Mouse (Mus musculus): ENCODE results near the gene Ift46. TPM values are rescaled to one million over a fixed set of nuclear protein-coding genes. Genes with fewer than 3 reads are reported as not detected.

The Ift46 gene
- total RNA-seq, 2 experiments from 2014 or later, result 68.2 to 85.5 TPM

DNA sequence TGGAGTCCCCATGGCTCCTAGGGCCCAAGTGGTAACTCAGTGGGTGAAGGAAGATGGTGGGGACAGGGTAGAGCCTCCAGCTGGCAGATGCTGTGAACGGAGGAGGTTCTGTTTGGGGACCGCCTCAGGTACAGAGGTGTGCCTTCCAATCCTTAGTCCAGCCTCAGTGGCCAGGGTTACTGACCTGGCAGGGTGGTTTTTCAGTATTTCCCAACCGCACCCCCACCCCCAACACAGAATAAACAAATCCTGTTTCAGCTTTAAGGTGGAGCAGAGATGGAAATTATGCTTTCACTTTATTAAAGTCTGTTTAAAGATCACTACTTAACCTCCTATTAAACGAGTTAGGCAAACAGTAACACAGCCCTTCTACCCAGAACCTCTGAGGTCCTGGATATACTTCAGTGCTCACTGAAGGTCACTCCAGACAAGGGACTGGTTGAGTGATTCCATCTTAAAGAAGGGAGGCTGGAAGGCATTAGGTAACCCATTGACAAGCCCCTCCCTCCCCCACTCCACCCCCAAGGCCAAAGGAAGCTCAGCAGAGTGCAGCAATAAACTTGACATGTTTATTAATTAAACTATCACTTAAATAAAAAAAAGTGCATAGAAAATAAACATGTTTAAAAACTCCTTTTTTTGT lies 35.2 kb downstream of the Ift46 start, which contains the start of gene Ttc36:
Ttc36 (minus strand) TSS at position 265 of the 643 bp plus-strand sequence.
- no peak for DNase-seq (ENCODE audit: low spot score in 2 of 2)
- intact Hi-C loops (cut with DNase I), result no loop called here

DNA sequence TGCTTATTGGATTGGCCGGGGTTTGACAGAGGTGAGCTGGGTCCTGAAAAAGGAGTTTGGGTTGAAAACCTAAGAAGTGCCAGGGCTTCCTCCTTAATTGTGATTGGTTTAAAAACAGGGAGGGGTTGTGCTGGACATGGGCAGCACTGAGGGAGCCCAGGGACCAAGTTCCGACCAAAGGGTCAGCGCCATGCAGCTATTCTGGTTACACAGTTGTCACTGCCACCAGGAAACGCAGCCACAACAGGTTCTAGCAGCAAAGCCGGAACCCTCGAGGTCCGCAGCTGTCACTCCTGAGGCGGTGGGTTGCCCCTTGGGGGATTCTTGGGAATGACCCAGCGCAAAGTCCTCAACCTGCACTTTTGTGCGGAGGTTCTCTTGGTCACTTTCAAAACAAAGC lies 37.0 kb downstream of the Ift46 start:
- no peak for DNase-seq (ENCODE audit: low spot score in 2 of 2)
- intact Hi-C loops (cut with DNase I), result no loop called here

DNA sequence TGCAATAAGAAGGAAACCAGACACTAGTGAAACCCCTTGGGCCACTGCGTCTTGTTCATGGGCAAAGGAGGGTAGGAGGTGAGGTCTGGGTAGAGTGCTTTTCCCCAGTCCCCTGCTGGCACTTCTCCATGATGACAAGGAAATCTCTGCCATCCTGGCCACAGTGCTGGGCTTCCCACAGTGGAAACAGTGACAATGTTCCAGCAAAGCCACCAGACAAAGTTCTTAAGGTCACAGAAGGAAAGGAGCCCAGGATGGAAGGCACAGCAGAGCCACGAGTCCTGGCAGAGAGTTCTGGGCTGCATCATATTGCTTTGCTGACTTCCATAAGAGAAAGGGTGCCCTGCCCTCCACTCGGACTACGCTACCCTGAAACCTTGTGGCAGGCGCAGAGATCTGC lies 37.8 kb downstream of the Ift46 start:
- intact Hi-C loops (cut with DNase I), result no loop called here
- no peak for DNase-seq (ENCODE audit: low spot score in 2 of 2)

DNA sequence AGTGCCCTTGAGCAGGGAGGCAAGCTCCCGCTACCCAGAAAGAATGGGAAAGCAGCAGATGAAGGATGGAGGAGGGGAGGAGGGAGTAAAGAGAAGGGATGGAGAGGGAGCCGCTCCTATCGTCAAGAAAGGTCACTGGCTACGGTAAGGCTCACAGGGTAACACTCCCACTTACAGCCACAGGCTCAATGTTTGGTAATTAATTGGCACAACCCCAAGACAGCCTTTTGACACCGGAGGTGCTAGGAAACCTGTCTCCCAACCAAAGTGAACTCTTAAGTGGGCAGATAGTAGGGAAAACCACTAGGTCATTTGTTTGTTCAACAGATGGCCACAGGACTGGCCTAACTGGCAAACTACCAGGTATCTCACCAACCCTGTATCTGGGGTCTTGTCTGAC lies 39.4 kb downstream of the Ift46 start:
- no peak for DNase-seq (ENCODE audit: low spot score in 2 of 2)

DNA sequence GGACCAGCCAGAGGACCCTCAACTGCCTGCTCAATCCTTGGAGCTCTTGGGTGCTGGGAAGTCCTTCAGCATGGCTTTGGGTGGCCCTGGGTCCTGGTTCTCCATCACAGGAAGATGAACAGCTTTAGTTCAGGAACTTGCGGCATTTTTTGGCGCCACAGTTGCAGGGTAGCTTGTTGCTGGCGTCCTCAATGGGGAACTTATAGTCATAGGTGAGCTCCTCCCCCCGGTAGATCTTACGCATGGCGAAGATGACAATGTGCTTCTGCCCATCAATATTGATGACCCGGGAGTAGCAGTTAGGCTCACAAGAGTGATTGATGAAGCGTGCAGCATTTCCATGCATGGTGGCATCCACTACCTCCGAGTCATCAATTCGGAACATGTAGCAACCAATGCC lies 40.1 kb downstream of the Ift46 start:
- intact Hi-C loops (cut with DNase I), result no loop called here
- no peak for DNase-seq (ENCODE audit: low spot score in 2 of 2)

More for the DNA sequence above, 39.4 kb downstream of the Ift46 start:
- intact Hi-C loops (cut with DNase I), result no loop called here

DNA sequence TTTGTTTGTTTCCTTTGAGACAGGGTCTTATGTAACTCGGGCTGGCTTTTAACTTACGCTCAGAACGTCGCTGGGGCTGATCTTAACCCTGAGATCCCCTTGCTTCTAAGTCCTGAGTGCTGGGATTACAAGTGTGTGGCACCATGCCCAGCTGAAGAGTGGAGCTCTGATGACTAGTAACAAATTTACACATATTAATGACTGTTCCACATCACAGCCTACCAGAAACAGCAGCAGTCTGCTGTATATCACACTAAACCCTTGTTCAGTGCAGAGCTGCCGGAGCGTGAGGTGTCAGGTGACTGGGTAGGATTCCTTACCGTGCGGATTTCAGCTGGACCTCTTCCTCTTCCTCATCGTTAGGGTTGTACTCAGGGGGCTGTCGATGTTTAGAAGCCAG lies 42.6 kb downstream of the Ift46 start:
- DNase-seq (ENCODE audit: low spot score in 2 of 2), result no peak
- intact Hi-C loops (cut with DNase I), result no loop called here

DNA sequence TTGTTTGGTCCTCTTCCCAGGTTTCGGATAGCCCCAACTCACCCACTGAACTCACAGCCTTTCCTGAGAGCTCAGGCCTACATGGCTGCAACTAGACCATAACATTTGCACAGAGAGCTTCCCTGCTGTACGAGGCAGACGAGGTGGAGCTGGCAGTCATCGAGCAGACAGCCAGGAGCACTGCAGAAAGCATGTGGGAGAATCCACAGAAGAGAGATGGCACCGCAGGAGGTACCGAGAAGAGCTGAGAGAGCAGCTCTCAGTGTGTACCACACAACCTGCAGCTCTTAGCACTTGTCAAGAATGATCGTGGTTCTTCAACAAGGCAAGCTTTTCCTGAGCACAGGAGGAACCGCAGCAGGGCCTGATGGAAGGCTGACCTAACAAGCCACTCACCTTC lies 46.5 kb downstream of the Ift46 start:
- DNase-seq (ENCODE audit: low spot score in 2 of 2), result no peak
- intact Hi-C loops (cut with DNase I), result no loop called here

DNA sequence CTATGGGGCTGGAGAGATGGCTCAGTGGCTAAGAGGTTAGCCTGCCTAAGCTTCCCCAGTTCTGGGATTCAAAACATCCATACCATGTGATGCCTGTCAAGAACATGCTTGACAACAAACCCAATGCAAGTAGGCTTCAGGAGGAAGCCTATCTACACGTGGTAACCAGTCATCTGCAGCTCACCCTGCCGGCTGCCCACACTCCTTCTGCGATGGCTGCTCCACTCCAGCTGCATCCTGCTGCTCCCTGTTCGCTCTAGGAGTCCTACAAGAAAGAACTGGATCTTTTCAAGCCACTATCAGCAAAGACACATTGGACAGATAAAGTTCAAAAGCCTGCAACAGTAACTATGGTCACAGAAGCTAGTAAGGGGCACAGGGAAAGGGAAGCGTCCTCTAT lies 49.8 kb downstream of the Ift46 start:
- intact Hi-C loops (cut with DNase I), result loop anchor here (5.0 kb wide), 1 partner anchor 120 kb away; no protein-coding TSS in a partner anchor
- no peak for DNase-seq (ENCODE audit: low spot score in 2 of 2)

DNA sequence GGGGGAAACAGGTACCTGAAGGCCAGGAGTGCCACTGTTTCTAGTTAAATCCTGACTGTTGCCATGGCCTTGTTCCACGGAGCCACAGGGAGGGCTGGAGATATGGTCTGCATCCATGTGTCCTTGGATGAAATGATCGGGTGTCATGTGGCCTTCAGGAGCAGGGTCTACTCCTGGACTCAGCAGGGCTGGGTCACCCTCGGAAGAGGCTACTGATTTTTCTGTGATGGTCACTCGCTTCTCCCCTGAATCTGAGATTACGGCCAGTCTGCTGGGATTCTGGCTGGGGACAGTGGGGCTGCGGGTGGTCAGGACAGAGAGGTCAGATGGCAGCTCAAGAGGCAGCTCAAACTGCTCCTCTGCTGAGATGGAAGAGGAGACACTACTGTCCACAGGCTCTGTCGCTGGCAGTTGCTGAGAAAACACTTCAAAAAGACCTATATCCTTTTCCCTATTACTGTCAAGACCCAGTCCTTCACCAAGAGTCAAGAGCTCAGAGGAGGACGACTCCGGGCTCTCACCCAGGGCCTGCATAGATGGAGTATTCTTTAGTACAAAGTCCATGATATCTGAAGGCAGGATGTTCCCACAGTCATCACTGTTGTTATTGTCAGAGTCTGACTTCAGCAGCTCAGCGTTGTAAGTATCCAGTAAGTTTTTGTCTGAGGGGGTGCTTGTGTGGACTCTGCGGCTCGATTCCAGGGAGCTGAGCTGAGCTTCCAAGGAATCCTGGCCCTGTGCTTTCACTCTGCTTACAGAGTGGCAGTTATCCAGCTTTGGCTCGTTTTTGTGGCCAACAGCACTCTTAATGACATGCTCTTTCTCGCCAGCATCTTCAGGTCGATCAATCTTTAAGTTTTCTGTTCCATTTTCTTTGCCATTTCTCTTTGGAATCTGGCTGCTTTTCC lies 52.5 kb downstream of the Ift46 start:
- intact Hi-C loops (cut with DNase I), result loop anchor here (5.0 kb wide), 1 partner anchor 117 kb away; no protein-coding TSS in a partner anchor
- DNase-seq (ENCODE audit: low spot score in 2 of 2), result no peak

DNA sequence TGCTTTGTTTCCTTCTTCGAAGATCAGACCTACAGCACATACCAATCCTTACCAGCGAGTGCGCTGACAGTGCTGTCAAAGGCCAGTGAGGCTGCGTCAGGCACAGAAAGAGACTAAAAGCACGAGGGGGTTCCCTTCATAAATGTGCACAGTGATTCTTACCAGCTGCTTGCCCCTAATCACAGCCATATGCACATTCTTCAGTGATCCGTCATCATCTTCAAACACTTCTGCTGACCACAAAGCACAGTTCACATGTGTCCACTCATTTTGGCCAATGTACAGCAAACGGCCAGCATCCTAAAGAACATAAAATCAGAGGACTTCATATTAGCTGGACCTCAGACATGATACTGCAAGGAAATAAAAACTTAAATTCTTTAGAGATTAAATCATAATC lies 59.0 kb downstream of the Ift46 start:
- intact Hi-C loops (cut with DNase I), result no loop called here
- DNase-seq (ENCODE audit: low spot score in 2 of 2), result no peak

DNA sequence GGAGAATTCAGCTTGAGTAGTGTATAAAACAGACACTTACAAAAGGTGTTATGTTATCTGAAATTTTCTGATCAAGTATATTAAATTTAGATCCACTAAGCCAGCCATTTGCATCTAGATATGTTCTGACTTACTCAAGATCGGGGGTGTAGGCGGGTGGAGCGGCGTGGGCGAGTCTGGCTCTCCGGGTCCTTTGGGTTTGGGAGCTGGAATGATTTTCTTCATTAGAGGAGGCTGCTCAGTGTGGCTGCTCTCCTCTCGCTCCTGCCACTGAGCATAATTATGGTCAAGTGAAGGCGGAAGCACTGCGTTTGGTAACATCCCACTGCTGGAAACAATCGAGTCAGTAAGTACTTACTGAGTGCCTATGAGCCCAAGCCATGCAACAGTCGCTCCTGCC lies 61.2 kb downstream of the Ift46 start:
- intact Hi-C loops (cut with DNase I), result no loop called here
- DNase-seq (ENCODE audit: low spot score in 2 of 2), result no peak

DNA sequence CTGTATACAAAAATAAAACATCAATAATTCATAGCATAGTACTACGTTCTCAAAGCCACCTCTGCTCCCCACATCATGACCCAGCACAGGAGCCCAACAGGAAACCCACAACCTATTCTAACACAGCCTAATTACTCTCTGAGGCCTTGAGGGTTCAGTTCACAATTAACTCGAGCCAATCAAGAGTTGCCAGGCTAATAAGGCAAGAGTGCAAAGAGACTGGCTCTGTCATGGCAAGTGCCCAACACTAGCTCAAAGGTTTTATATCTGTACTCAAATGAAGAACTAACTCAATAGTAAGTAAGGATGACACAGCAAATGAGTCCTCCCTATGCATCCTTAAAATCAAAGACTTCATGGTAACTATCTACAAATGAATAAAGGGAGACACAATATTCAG lies 62.8 kb downstream of the Ift46 start:
- DNase-seq (ENCODE audit: low spot score in 2 of 2), result no peak
- intact Hi-C loops (cut with DNase I), result no loop called here

DNA sequence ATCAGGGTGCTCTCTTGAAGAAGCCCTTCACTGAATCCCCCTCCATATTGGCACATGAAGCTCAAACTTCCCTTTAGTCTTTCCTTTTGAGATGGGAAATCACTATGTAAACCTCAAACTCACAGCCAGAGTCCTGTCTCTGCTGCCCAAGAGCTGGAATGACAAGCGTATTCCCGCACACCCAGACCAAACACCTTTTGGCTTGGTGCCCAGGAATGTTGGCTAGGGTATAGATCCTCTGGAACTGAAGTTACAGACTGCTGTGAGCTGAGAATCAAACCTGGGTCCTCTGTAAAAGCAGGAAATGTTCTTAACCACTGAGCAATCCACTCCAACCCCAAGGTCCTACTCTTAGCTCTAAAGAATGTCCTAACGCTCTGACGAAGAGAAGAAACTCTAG lies 64.6 kb downstream of the Ift46 start:
- DNase-seq (ENCODE audit: low spot score in 2 of 2), result no peak
- intact Hi-C loops (cut with DNase I), result no loop called here

DNA sequence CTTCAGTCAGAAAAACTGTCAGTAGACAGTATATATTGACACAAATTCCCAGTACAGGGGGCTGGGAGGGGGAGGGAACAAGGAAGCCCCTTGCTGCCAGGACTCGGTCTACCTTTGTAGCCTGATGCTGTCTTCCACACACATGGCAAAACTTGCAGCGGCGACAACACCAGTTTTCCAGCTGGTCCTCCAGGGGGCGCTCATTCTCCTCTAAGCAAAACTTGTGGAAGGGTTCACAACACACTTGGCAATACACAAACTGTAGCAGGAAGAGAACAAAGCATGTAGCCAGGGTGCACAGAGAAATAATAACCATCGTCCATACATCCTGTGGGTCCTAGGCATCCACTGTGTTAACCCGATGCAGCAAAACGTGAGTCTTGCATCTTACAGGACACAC lies 68.7 kb downstream of the Ift46 start:
- peak; percentile 72 to 76 for DNase-seq (ENCODE audit: low spot score in 2 of 2)
- intact Hi-C loops (cut with DNase I), result loop anchor here (5.0 kb wide), 1 partner anchor 46 kb away; the partner anchor contains the start of gene Kmt2a

DNA sequence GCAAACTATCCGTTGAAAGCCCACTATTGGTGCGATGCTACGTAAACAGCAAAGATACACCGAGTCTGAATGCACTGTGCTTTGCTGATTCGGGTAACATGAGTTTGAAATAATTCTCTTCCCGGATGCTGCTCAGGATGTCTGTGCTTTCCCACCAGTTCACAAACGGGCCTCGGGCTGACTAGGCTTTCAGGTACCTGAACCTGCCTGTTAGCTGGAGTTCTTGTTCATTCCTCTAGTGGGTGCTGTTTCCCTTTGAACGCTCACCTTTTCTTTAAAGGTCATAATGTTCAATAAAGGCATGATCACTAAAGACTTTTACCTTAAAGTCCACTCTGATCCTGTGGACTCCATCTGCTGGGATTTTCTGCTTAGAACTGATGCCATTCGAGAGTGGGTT lies 73.5 kb downstream of the Ift46 start:
- intact Hi-C loops (cut with DNase I), result loop anchor here (5.0 kb wide), 1 partner anchor 91 kb away; no protein-coding TSS in a partner anchor
- peak in 1 of 2 experiments; percentile 24 for DNase-seq (ENCODE audit: low spot score in 2 of 2)

Other genes with a start within 250 kb of the Ift46 start
- not detected for gene Cxcr5, start 206.0 kb upstream of the Ift46 start, total RNA-seq (2021)
- gene Ddx6, start 163.0 kb upstream of the Ift46 start, total RNA-seq (2021), result 100 to 1,000 TPM; 110 to 112 TPM
- not detected for gene Treh, start 94.7 kb upstream of the Ift46 start, total RNA-seq (2021)
- gene Phldb1, start 32.7 kb upstream of the Ift46 start, total RNA-seq (2021), result 10 to 100 TPM; 62.4 to 65.7 TPM
- gene Arcn1, start 63 bp upstream of the Ift46 start, total RNA-seq (2021), result 10 to 100 TPM; 91.2 to 97.7 TPM
- 10 to 100 TPM; 36.5 to 41.3 TPM for gene Tmem25, start 31.4 kb downstream of the Ift46 start, total RNA-seq (2021)
- 1 to 10 TPM in 1 of 2 experiments, under 1 TPM in 1; 0.78 to 1.4 TPM for gene Ttc36, start 35.2 kb downstream of the Ift46 start, total RNA-seq (2021)
- gene Kmt2a, start 113.4 kb downstream of the Ift46 start, total RNA-seq (2021), result 10 to 100 TPM; 44.2 to 54.4 TPM
- gene Atp5l, start 152.8 kb downstream of the Ift46 start, total RNA-seq (2021), result 100 to 1,000 TPM; 372 to 384 TPM
- gene Ube4a, start 197.7 kb downstream of the Ift46 start, total RNA-seq (2021), result 10 to 100 TPM; 77.6 to 79.8 TPM
- gene Cd3g, start 212.5 kb downstream of the Ift46 start, total RNA-seq (2021), result not detected
- not detected for gene Cd3d, start 213.9 kb downstream of the Ift46 start, total RNA-seq (2021)
- not detected for gene Cd3e, start 241.7 kb downstream of the Ift46 start, total RNA-seq (2021)

Data from left cerebral cortex, postnatal 14 days (tissue).